Mouse (Mus musculus) thymus, postnatal 36 days (tissue): ENCODE data around the gene Kcnq2.

ENCODE experiments used
- DNase-seq, 2 experiments: peaks; one replicate each; pipeline ENCODE4 v3.0.0; 2022; ENCODE audit warnings: mixed read lengths in 2 of 2

Kcnq2 gene

DNA sequence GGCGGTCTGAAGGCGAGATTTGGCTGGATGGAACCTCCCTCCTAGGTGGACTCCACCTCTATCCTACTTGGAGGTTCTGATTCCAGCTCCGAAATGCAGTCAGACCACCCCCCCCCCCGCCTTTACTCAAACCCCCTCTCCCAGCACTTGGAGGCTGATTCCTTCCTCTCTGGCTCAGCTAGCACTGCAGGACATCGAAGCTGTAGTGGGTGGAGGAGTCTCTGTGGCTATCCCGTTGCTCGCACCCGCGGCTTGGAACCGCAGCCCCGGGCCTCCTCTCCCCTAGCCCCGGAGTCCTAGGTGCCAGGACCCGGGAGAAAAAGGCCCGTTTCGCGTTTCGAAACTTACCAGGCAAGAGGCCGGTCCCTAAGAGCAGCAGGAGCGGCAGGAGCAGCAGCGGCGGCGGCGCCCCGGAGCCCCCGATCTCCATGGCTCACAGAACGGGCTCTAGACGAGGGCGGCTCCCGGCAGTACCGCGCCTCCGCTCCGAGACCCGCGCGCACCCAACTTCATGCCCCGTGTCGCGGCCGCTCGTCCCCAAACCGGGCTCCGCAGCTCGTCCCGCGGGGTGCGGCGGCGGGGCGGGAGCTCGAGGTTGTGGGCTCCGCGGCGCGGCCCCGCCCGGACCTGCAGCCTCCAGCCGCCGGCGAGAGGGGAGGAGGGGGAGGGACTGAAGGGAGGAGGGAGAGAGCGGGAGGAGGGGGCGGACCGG lies 96.3 kb downstream of the Kcnq2 start:
- DNase-seq: no peak

DNA sequence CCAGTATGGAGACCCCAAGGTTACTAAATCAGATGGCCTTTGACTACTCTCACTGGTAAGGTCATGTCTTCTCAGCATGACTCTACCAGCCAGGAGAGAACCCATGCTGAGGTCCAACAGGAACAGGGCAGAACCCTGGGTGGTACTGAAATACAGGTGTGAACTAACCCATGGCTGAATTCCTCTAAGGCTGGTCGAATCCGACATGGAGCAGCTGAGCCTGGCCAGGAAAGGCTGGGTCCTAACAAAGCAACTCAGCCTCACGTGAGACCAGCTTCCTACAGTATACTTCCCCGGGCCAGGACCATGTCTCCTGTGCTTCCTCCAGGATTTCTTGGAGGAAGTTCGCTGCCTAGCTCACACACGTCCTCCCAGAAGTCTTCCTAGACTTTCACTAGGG lies 98.5 kb downstream of the Kcnq2 start:
- DNase-seq: no peak

DNA sequence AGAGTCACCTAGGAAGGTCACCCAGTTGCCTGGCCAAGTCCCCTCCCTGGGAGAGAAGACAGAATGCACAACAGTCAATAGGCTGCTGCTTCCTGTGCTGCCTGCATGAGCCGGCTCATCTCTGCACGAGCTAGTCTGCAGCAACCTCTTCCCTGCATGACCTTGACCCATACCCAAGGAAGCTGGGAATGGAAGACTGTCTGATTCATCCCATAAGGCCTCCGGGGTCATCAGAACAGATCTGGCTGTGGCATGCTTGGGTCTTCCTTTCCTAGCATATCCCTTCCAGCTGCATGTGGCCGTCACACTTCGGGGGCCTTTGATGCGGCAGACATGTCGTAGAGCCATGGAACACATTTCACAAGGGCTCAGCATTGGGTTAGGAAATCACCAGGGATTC lies 99.9 kb downstream of the Kcnq2 start:
- DNase-seq: no peak

DNA sequence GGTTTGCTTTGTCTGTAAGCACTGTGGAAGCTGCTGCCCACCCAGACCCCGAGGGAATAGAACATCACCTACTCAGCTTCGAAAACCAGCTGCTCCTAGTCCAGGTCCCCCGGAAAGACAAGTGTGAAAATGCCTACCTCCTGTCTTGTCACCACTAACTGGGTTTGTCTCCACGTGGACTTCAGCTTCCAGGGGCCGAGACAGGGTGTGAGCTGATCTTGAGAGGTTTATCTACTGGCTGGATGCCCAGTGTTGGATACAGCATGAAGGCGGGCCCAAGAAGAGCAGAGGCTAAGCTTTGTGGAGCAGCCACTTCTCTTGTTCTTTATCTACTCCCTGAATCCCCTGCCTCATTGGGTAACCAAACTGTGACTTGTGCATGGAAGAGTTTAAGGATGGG lies 101.8 kb downstream of the Kcnq2 start:
- DNase-seq: no peak

DNA sequence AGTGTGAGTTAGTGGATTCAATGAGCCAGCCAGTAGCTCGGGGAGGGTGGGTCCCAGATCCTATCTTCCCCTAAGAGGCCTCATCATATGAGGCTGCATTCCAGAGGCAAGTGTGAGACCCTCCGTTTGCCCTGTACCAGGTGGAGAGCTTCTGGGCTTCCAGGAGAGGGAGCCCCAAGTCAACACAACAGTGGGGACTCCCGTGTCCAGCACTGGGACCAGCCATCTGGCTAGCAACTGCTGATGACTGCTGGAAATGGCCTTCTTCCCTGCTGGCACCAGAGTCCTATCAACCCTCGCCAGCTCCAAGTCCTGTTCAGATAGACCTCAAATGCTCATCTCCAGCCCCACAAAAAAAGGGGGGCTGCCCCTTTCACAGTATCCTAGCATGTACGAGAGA lies 102.7 kb downstream of the Kcnq2 start:
- no peak for DNase-seq

DNA sequence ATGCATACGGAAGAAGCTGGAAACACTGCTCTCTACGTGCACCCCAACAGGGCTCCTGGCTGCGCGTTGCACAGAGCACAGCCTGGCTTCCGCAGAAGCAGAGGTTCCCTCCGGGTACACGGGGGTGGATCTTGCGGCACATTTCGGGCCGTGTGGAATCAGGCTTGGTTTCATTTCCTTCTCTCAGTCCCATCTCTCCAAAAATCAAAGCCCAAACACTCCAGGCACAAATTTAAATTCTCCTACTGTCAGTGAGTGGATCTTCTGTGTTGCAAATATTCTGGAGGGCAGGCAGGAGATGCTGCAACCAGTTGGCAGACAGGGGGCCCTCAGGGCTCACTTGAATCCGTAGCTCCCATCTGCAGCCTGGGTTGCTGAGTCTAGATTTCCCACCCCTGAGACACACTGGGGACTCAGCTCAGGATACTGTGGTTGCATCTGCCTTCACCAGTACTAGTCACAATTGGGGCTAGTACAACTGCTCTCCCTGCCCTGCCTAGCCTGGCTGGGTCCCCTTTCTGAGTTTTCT lies 103.6 kb downstream of the Kcnq2 start:
- DNase-seq: no peak
